Comparison of ENCODE assay signal across 12 mouse cellular contexts in genomic region chr5:123607211-123607669, GRCm38 (mm10). TPM values are rescaled to one million over a fixed set of nuclear protein-coding genes. Genes with fewer than 3 reads are reported as not detected.
A peak's percentile ranks its signal among the peaks of the same experiment; 100 is the strongest.
DNase-seq lines count a peak whose midpoint lies in the region; ATAC-seq and TF ChIP-seq lines count a peak whose summit lies in the region.
"Had no signal": no experiment of that assay in that cellular context is flagged by ENCODE, and none has a peak within 500 bp of the region (broad histone marks: within the 10 kb centered on the region; RNA-seq: fewer than 3 reads in every experiment).

No protein-coding gene starts in this region.

- H3K9ac ChIP-seq in forebrain, embryonic 15.5 days (replicated peaks) = no peak overlapping the region
- no peak overlapping the region for H3K9ac ChIP-seq in forebrain, embryonic 14.5 days (ENCODE audit: low read length)
- no peak overlapping the region for H3K9ac ChIP-seq in kidney, postnatal 0 days (ENCODE audit: low read depth, low read length)
- H3K9ac ChIP-seq: forebrain, embryonic 12.5 days had no signal

- intact Hi-C loops in left cerebral cortex, postnatal 4 days (cut with DNase I) = no loop called here

- DNase-seq in forebrain, embryonic 14.5 days (ENCODE audit: low spot score) = no peak
- peak; percentile 57 for DNase-seq in left cerebral cortex, postnatal 4 days
- DNase-seq in left cerebral cortex, adult 9 months (ENCODE audit: low spot score in 2 of 2) = no peak
- no peak for DNase-seq in kidney, postnatal 0 days (ENCODE audit: low spot score)
- DNase-seq in embryo, embryonic 11 days = no peak
- no peak for DNase-seq in testis, postnatal 14 days (ENCODE audit: low spot score)
- DNase-seq: thymus, postnatal 14 days had no signal

- ATAC-seq in forebrain, embryonic 15.5 days (replicated peaks) = no peak
- ATAC-seq in forebrain, embryonic 14.5 days = no peak
- no peak for ATAC-seq in kidney, postnatal 0 days (replicated peaks; ENCODE audit: low FRiP score, low read depth)

- no peak overlapping the region for H3K4me2 ChIP-seq in forebrain, embryonic 15.5 days (replicated peaks)
- no peak overlapping the region for H3K4me2 ChIP-seq in forebrain, embryonic 14.5 days (ENCODE audit: low read length)
- H3K4me2 ChIP-seq in kidney, postnatal 0 days (ENCODE audit: low read length) = no peak overlapping the region
- H3K4me2 ChIP-seq: forebrain, embryonic 12.5 days had no signal

- 0 out of 2 replicates have a peak overlapping the region, but pooled peaks have one; percentile 3 for H3K27ac ChIP-seq in forebrain, embryonic 15.5 days (replicated peaks)
- H3K27ac ChIP-seq in forebrain, embryonic 14.5 days (ENCODE audit: low read depth, low read length) = no peak overlapping the region
- H3K27ac ChIP-seq in bone marrow macrophage, adult 2 months (ENCODE audit: insufficient read depth, low read depth, low read length) = peak overlapping the region; percentile 48
- peak overlapping the region; percentile 48; the same call in 1 of the 2 replicates for H3K27ac ChIP-seq in kidney, postnatal 0 days
- H3K27ac ChIP-seq: forebrain, embryonic 12.5 days; left cerebral cortex, adult 2 months had no signal

- TF ChIP-seq CTCF in bone marrow macrophage, adult 2 months (IDR thresholded peaks at IDR 0.05; ENCODE audit: low read depth, low read length) = no peak
- TF ChIP-seq CTCF in kidney, postnatal 0 days (IDR thresholded peaks at IDR 0.05; ENCODE audit: low read depth) = no peak

- WGBS in forebrain, embryonic 15.5 days = 69% methylated on average over 3 of the region's 3 CpGs
- WGBS in forebrain, embryonic 14.5 days = 81% methylated on average over 3 of the region's 3 CpGs
- 84% methylated on average over 3 of the region's 3 CpGs for WGBS in kidney, postnatal 0 days

- H3K36me3 ChIP-seq in forebrain, embryonic 15.5 days = peaks cover 66% of the 10 kb centered on the region
- peaks cover 79% of the 10 kb centered on the region for H3K36me3 ChIP-seq in forebrain, embryonic 14.5 days (ENCODE audit: control insufficient read depth, insufficient read depth, low read length)
- peaks cover 24% of the 10 kb centered on the region; the same call in 1 of the 2 replicates for H3K36me3 ChIP-seq in kidney, postnatal 0 days (ENCODE audit: insufficient read depth, low read length)

- no peaks in the 10 kb centered on the region for H3K4me1 ChIP-seq in forebrain, embryonic 15.5 days
- H3K4me1 ChIP-seq in forebrain, embryonic 14.5 days (ENCODE audit: control insufficient read depth, insufficient read depth, low read length) = no peaks in the 10 kb centered on the region
- peaks cover 16% of the 10 kb centered on the region for H3K4me1 ChIP-seq in bone marrow macrophage, adult 2 months (ENCODE audit: control insufficient read depth, insufficient read depth, low read length)
- no peaks in the 10 kb centered on the region for H3K4me1 ChIP-seq in kidney, postnatal 0 days (replicated peaks; ENCODE audit: insufficient read depth, low read length)
- H3K4me1 ChIP-seq: forebrain, embryonic 12.5 days had no signal

- no peak overlapping the region for H3K4me3 ChIP-seq in forebrain, embryonic 15.5 days
- H3K4me3 ChIP-seq in forebrain, embryonic 14.5 days (ENCODE audit: low read depth, low read length) = no peak overlapping the region
- no peak overlapping the region for H3K4me3 ChIP-seq in bone marrow macrophage, adult 2 months (ENCODE audit: insufficient read depth, low read length)
- no peak overlapping the region for H3K4me3 ChIP-seq in kidney, postnatal 0 days (replicated peaks; ENCODE audit: low read depth, low read length)
- H3K4me3 ChIP-seq: forebrain, embryonic 12.5 days; left cerebral cortex, adult 2 months had no signal

- TF ChIP-seq POLR2A in bone marrow macrophage, adult 2 months (IDR thresholded peaks at IDR 0.05; ENCODE audit: borderline replicate concordance, low read depth, low read length) = no peak

- H3K9me3 ChIP-seq in forebrain, embryonic 15.5 days = no peaks in the 10 kb centered on the region
- no peaks in the 10 kb centered on the region for H3K9me3 ChIP-seq in forebrain, embryonic 14.5 days (replicated peaks; ENCODE audit: control insufficient read depth, low read length)
- H3K9me3 ChIP-seq in kidney, postnatal 0 days (replicated peaks; ENCODE audit: low read length) = no peaks in the 10 kb centered on the region
- H3K9me3 ChIP-seq: forebrain, embryonic 12.5 days had no signal

- no peaks in the 10 kb centered on the region for H3K27me3 ChIP-seq in forebrain, embryonic 15.5 days
- no peaks in the 10 kb centered on the region for H3K27me3 ChIP-seq in forebrain, embryonic 14.5 days (replicated peaks; ENCODE audit: control insufficient read depth, insufficient read depth, low read length)
- H3K27me3 ChIP-seq in kidney, postnatal 0 days (ENCODE audit: insufficient read depth, low read length) = no peaks in the 10 kb centered on the region
- H3K27me3 ChIP-seq: CH12.LX; forebrain, embryonic 12.5 days had no signal

RNA-seq across cellular contexts. Expression of gene Vps33a, which starts 34.4 kb away (rescaled TPM):
- 41.2 and 42.3 TPM in 2 replicates for polyA plus RNA-seq in forebrain, embryonic 15.5 days (2015; fragmentation: Nextera tagmentation; extraction: Ambion mirVana)
- polyA plus RNA-seq in forebrain, embryonic 14.5 days (2014; fragmentation: Nextera tagmentation; extraction: Ambion mirVana) = 43.3 and 51.2 TPM in 2 replicates
- 10 to 100 TPM; 71.2 to 83.2 TPM for total RNA-seq in left cerebral cortex, postnatal 4 days (2021)
- 43.2 and 44.3 TPM in 2 replicates for polyA plus RNA-seq in bone marrow macrophage, adult 2 months (2012; ENCODE audit: insufficient read depth, insufficient read length, missing spikeins)
- 23.4 and 25.0 TPM in 2 replicates for polyA plus RNA-seq in kidney, postnatal 0 days (2015; fragmentation: Nextera tagmentation; extraction: Ambion mirVana)
